In genomic region chr10:67115115-67115514, GRCm38 (mm10) we compare ENCODE assay signal across 9 mouse cellular contexts. TPM values are rescaled to one million over a fixed set of nuclear protein-coding genes. Genes with fewer than 3 reads are reported as not detected.
DNase-seq lines count a peak whose midpoint lies in the region; ATAC-seq and TF ChIP-seq lines count a peak whose summit lies in the region.
"Had no signal": no experiment of that assay in that cellular context is flagged by ENCODE, and none has a peak within 500 bp of the region (broad histone marks: within the 10 kb centered on the region; RNA-seq: fewer than 3 reads in every experiment).

No protein-coding gene starts in this region.

- peak in 1 of 2 experiments; percentile 56 for DNase-seq in heart, adult 2 months
- no peak for DNase-seq in heart, postnatal 36 days
- DNase-seq in forebrain, embryonic 14.5 days (ENCODE audit: low spot score), result no peak
- no peak for DNase-seq in limb, embryonic 10.5 days (ENCODE audit: low spot score)
- DNase-seq in cerebellum, postnatal 4 days (ENCODE audit: low spot score in 2 of 2), result no peak
- DNase-seq in testis, postnatal 14 days (ENCODE audit: low spot score), result no peak
- no peak for DNase-seq in cerebellum, adult 8-10 months

- 8% methylated on average over 6 of the region's 6 CpGs for WGBS in heart, adult 2 months
- 21% methylated on average over 6 of the region's 6 CpGs for WGBS in forebrain, embryonic 14.5 days
- WGBS in limb, embryonic 10.5 days, result 20% methylated on average over 6 of the region's 6 CpGs

- peaks cover 25% of the 10 kb centered on the region for H3K4me1 ChIP-seq in heart, adult 2 months (ENCODE audit: control insufficient read depth, insufficient read depth, low read length)
- peaks cover 16% of the 10 kb centered on the region for H3K4me1 ChIP-seq in forebrain, embryonic 14.5 days (ENCODE audit: control insufficient read depth, insufficient read depth, low read length)
- H3K4me1 ChIP-seq in limb, embryonic 10.5 days, result peaks cover 59% of the 10 kb centered on the region

- TF ChIP-seq CTCF in heart, adult 2 months (IDR thresholded peaks at IDR 0.05), result no peak

- TF ChIP-seq POLR2A in heart, adult 2 months (IDR thresholded peaks at IDR 0.05; ENCODE audit: insufficient read depth, low read depth, low read length), result no peak

- no peaks in the 10 kb centered on the region for H3K27me3 ChIP-seq in heart, adult 2 months (ENCODE audit: control insufficient read depth, insufficient read depth, low read length)
- no peaks in the 10 kb centered on the region for H3K27me3 ChIP-seq in forebrain, embryonic 14.5 days (replicated peaks; ENCODE audit: control insufficient read depth, insufficient read depth, low read length)
- no peaks in the 10 kb centered on the region for H3K27me3 ChIP-seq in limb, embryonic 10.5 days (ENCODE audit: low read depth, poor library complexity, severe bottlenecking)

- H3K4me2 ChIP-seq in forebrain, embryonic 14.5 days (ENCODE audit: low read length), result no peak overlapping the region

- H3K36me3 ChIP-seq in heart, adult 2 months (ENCODE audit: control insufficient read depth, insufficient read depth, low read length), result peaks cover 11% of the 10 kb centered on the region
- H3K36me3 ChIP-seq in forebrain, embryonic 14.5 days (ENCODE audit: control insufficient read depth, insufficient read depth, low read length), result no peaks in the 10 kb centered on the region
- no peaks in the 10 kb centered on the region for H3K36me3 ChIP-seq in limb, embryonic 10.5 days

- no peak overlapping the region for H3K4me3 ChIP-seq in heart, adult 2 months
- no peak overlapping the region for H3K4me3 ChIP-seq in forebrain, embryonic 14.5 days (ENCODE audit: low read depth, low read length)
- H3K4me3 ChIP-seq in limb, embryonic 10.5 days, result 0 out of 2 replicates have a peak overlapping the region, but pooled peaks have one; percentile 15

- no peak overlapping the region for H3K9ac ChIP-seq in heart, adult 2 months (ENCODE audit: low read depth, low read length)
- H3K9ac ChIP-seq in forebrain, embryonic 14.5 days (ENCODE audit: low read length), result no peak overlapping the region

- 0 out of 2 replicates have a peak, but pooled peaks have one; percentile 26 for TF ChIP-seq EP300 in heart, adult 2 months (IDR thresholded peaks at IDR 0.05; ENCODE audit: insufficient read depth, low read depth, low read length)

- intact Hi-C loops in heart, adult 2 months (cut with DNase I), result loop anchor here (1.0 to 2.0 kb wide), 2 partner anchors 16 to 44 kb away; no protein-coding TSS in a partner anchor
- intact Hi-C loops in heart, postnatal 36 days (cut with DNase I), result no loop called here

- peak; percentile 24 for ATAC-seq in CD4-positive, CD25-positive, alpha-beta regulatory T cell, adult 4 months
- no peak for ATAC-seq in forebrain, embryonic 14.5 days

- peak overlapping the region; percentile 69 for H3K27ac ChIP-seq in heart, adult 2 months
- peak overlapping the region; percentile 58 for H3K27ac ChIP-seq in forebrain, embryonic 14.5 days (ENCODE audit: low read depth, low read length)
- H3K27ac ChIP-seq in limb, embryonic 10.5 days, result peak overlapping the region; percentile 70

- H3K9me3 ChIP-seq in forebrain, embryonic 14.5 days (replicated peaks; ENCODE audit: control insufficient read depth, low read length), result no peaks in the 10 kb centered on the region
- H3K9me3 ChIP-seq in limb, embryonic 10.5 days (replicated peaks), result no peaks in the 10 kb centered on the region
- H3K9me3 ChIP-seq: G1E had no signal

- peaks cover 11% of the 10 kb centered on the region for H3K79me2 ChIP-seq in heart, adult 2 months (replicated peaks; ENCODE audit: control insufficient read depth, insufficient read depth, low read length)

RNA-seq across cellular contexts. Expression of gene Reep3, which starts 18.4 kb away (rescaled TPM):
- 10 to 100 TPM; 19.7 to 20.2 TPM for total RNA-seq in heart, adult 2 months (2021)
- polyA plus RNA-seq in heart, adult 2 months (2012; rRNA removed), result 14.9 and 27.7 TPM in 2 replicates
- 10 to 100 TPM; 22.2 to 22.5 TPM for total RNA-seq in heart, postnatal 36 days (2021)
- polyA plus RNA-seq in CD4-positive, CD25-positive, alpha-beta regulatory T cell, adult 4 months (2017; shearing (Covaris generic)), result 10 to 100 TPM; 13.8 to 17.3 TPM
- 26.7 and 28.6 TPM in 2 replicates for polyA plus RNA-seq in forebrain, embryonic 14.5 days (2014; fragmentation: Nextera tagmentation; extraction: Ambion mirVana)
- 17.8 and 22.2 TPM in 2 replicates for polyA plus RNA-seq in limb, embryonic 10.5 days (2016; fragmentation: Nextera tagmentation; extraction: Ambion mirVana)

RNA-seq across cellular contexts. Expression of gene Jmjd1c, which starts 19.2 kb away (rescaled TPM):
- 10 to 100 TPM; 34.5 to 36.8 TPM for total RNA-seq in heart, adult 2 months (2021)
- 8.5 and 14.7 TPM in 2 replicates for polyA plus RNA-seq in heart, adult 2 months (2012; rRNA removed)
- total RNA-seq in heart, postnatal 36 days (2021), result 10 to 100 TPM; 39.4 to 41.1 TPM
- polyA plus RNA-seq in CD4-positive, CD25-positive, alpha-beta regulatory T cell, adult 4 months (2017; shearing (Covaris generic)), result 10 to 100 TPM; 56.7 to 57.2 TPM
- polyA plus RNA-seq in forebrain, embryonic 14.5 days (2014; fragmentation: Nextera tagmentation; extraction: Ambion mirVana), result 35.1 and 42.9 TPM in 2 replicates
- polyA plus RNA-seq in limb, embryonic 10.5 days (2016; fragmentation: Nextera tagmentation; extraction: Ambion mirVana), result 27.6 and 31.6 TPM in 2 replicates
